8 mouse cellular contexts compared by ENCODE assay signal in genomic region chr16:92695981-92696380, GRCm38 (mm10).
DNase-seq lines count a peak whose midpoint lies in the region; ATAC-seq and TF ChIP-seq lines count a peak whose summit lies in the region.

No protein-coding gene starts in this region.

- peaks cover 72% of the 10 kb centered on the region for H3K27me3 ChIP-seq in heart, embryonic 15.5 days
- H3K27me3 ChIP-seq in ES-Bruce4 (ENCODE audit: control insufficient read depth, insufficient read depth, low read length, poor library complexity, severe bottlenecking) = peaks cover 2% of the 10 kb centered on the region; the same call in 1 of the 2 replicates
- peaks cover 98% of the 10 kb centered on the region for H3K27me3 ChIP-seq in forebrain, embryonic 13.5 days
- peaks cover 25% of the 10 kb centered on the region; the same call in 1 of the 2 replicates for H3K27me3 ChIP-seq in liver, embryonic 12.5 days (replicated peaks)

- H3K4me3 ChIP-seq in heart, embryonic 15.5 days = peak overlapping the region; percentile 40
- peak overlapping the region; percentile 41; the same call in 1 of the 2 replicates for H3K4me3 ChIP-seq in ES-Bruce4 (ENCODE audit: low read depth, low read length)
- H3K4me3 ChIP-seq in forebrain, embryonic 13.5 days = no peak overlapping the region
- H3K4me3 ChIP-seq in liver, embryonic 12.5 days = peak overlapping the region; percentile 80

- no peak for TF ChIP-seq EP300 in ES-Bruce4 (IDR thresholded peaks at IDR 0.05; ENCODE audit: insufficient read depth, low read depth, low read length)

- ATAC-seq in heart, embryonic 15.5 days (replicated peaks; ENCODE audit: insufficient number of reproducible peaks, insufficient read depth, low FRiP score, low read depth) = no peak
- no peak for ATAC-seq in forebrain, embryonic 13.5 days
- no peak for ATAC-seq in liver, embryonic 12.5 days

- H3K4me2 ChIP-seq in heart, embryonic 15.5 days = peak overlapping the region; percentile 41
- peak overlapping the region; percentile 42; the same call in 1 of the 2 replicates for H3K4me2 ChIP-seq in forebrain, embryonic 13.5 days
- H3K4me2 ChIP-seq in liver, embryonic 12.5 days = peak overlapping the region; percentile 100

- no peak for DNase-seq in heart, postnatal 25 days (ENCODE audit: low spot score)
- no peak for DNase-seq in T-cell, adult 2 months (ENCODE audit: low spot score)
- no peak for DNase-seq in adrenal gland, postnatal 4 days (ENCODE audit: low spot score in 2 of 2)
- DNase-seq in left cerebral cortex, postnatal 4 days = no peak

- no peaks in the 10 kb centered on the region for H3K36me3 ChIP-seq in heart, embryonic 15.5 days
- H3K36me3 ChIP-seq in ES-Bruce4 (ENCODE audit: control insufficient read depth, insufficient read depth, low read length, poor library complexity, severe bottlenecking) = no peaks in the 10 kb centered on the region
- no peaks in the 10 kb centered on the region for H3K36me3 ChIP-seq in forebrain, embryonic 13.5 days (ENCODE audit: poor library complexity, severe bottlenecking)
- H3K36me3 ChIP-seq in liver, embryonic 12.5 days = peaks cover under 1% of the 10 kb centered on the region; the same call in 1 of the 2 replicates

- TF ChIP-seq CTCF in ES-Bruce4 (IDR thresholded peaks at IDR 0.05; ENCODE audit: low read depth, low read length) = no peak

- TF ChIP-seq POLR2A in ES-Bruce4 (IDR thresholded peaks at IDR 0.05; ENCODE audit: insufficient read depth, low read length) = no peak

- peak overlapping the region; percentile 1; the same call in 1 of the 2 replicates for H3K9ac ChIP-seq in heart, embryonic 15.5 days
- H3K9ac ChIP-seq in ES-Bruce4 (ENCODE audit: low read depth, poor library complexity, severe bottlenecking) = no peak overlapping the region
- no peak overlapping the region for H3K9ac ChIP-seq in forebrain, embryonic 13.5 days
- H3K9ac ChIP-seq in liver, embryonic 12.5 days = peak overlapping the region; percentile 93

- H3K27ac ChIP-seq in heart, embryonic 15.5 days = no peak overlapping the region
- no peak overlapping the region for H3K27ac ChIP-seq in ES-Bruce4 (ENCODE audit: insufficient read depth, low read length)
- H3K27ac ChIP-seq in forebrain, embryonic 13.5 days = no peak overlapping the region
- H3K27ac ChIP-seq in liver, embryonic 12.5 days = peak overlapping the region; percentile 64

- 8% methylated on average over 12 of the region's 12 CpGs for WGBS in heart, embryonic 15.5 days
- 11% methylated on average over 12 of the region's 12 CpGs for WGBS in forebrain, embryonic 13.5 days
- WGBS in liver, embryonic 12.5 days (ENCODE audit: insufficient replicate concordance) = 4% methylated on average over 12 of the region's 12 CpGs

- H3K4me1 ChIP-seq in heart, embryonic 15.5 days (replicated peaks) = peaks cover 39% of the 10 kb centered on the region
- no peaks in the 10 kb centered on the region for H3K4me1 ChIP-seq in ES-Bruce4 (ENCODE audit: control insufficient read depth, insufficient read depth, low read length)
- H3K4me1 ChIP-seq in forebrain, embryonic 13.5 days = peaks cover 31% of the 10 kb centered on the region
- peaks cover 90% of the 10 kb centered on the region for H3K4me1 ChIP-seq in liver, embryonic 12.5 days

- intact Hi-C loops in heart, postnatal 25 days (cut with DNase I) = no loop called here
- intact Hi-C loops in left cerebral cortex, postnatal 4 days (cut with DNase I) = loop anchor here (5.0 kb wide), 1 partner anchor 596 kb away; no protein-coding TSS in a partner anchor

- H3K9me3 ChIP-seq in heart, embryonic 15.5 days (replicated peaks) = no peaks in the 10 kb centered on the region
- no peaks in the 10 kb centered on the region for H3K9me3 ChIP-seq in ES-Bruce4 (replicated peaks; ENCODE audit: control insufficient read depth, insufficient read depth, low read length, poor library complexity, severe bottlenecking)
- no peaks in the 10 kb centered on the region for H3K9me3 ChIP-seq in forebrain, embryonic 13.5 days (replicated peaks)
- no peaks in the 10 kb centered on the region for H3K9me3 ChIP-seq in liver, embryonic 12.5 days (replicated peaks)

Comparison
In these comparisons a context has a peak if more than half of its experiments do, and no peak if none do; other contexts are left out.
1. H3K4me2 ChIP-seq: peak in every context shown above with its lines; median percentile 100 in liver, embryonic 12.5 days; 42 in forebrain, embryonic 13.5 days; 41 in heart, embryonic 15.5 days.
2. H3K9ac ChIP-seq: peak in heart, embryonic 15.5 days (single experiment) and liver, embryonic 12.5 days (single experiment); none in ES-Bruce4 (single experiment) and forebrain, embryonic 13.5 days (single experiment).